Mouse (Mus musculus) heart, adult 18-20 months (tissue): ENCODE results near the gene Ctrb1. TPM values are rescaled to one million over a fixed set of nuclear protein-coding genes. Genes with fewer than 3 reads are reported as not detected.

Source experiments
- DNase-seq, 2 experiments: peaks; one replicate each; pipeline ENCODE4 v3.0.0; 2021 to 2022; ENCODE audit warnings: mixed read lengths in 1 of 2
- long read RNA-seq, 2 experiments: library from polyadenylated mRNA; stranded (forward); transcript quantifications; one replicate each; pipeline ENCODE4 v2.0.0; 2021
- total RNA-seq, 2 experiments: library from RNA; stranded (reverse); gene quantifications; 2 replicates each; pipeline ENCODE4 v1.2.3; 2021

The Ctrb1 gene
- not detected for total RNA-seq
- long read RNA-seq, experiment 1 = 0 reads
- long read RNA-seq, experiment 2 = 0 reads

DNA sequence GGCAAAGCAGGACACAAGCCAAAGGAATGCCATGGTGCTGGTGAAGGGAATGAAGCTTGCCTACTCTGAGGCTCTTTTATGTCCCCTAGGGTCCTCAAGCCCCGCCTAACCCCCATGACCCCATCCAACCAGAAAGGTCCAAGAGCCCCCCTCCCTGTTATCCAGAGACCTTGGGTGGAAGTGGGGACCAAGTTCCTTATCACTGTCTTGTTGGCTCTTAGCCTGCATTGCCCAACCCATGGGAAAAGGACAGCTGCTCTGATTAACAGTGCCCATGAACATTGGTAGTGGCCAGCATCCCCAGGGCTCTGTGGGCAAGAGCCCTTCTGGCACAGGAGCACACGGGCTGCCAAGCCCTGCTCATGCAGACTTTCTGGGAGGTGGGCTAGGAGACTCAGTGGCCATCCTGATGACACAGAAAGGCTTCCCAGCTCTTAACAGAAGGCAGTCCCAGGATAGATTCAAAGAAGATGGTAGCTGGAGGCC, at the start of gene Ctrb1:
TSS of gene Ctrb1 (minus strand) at position 51 of the 486 bp plus-strand sequence.
- DNase-seq = no peak

DNA sequence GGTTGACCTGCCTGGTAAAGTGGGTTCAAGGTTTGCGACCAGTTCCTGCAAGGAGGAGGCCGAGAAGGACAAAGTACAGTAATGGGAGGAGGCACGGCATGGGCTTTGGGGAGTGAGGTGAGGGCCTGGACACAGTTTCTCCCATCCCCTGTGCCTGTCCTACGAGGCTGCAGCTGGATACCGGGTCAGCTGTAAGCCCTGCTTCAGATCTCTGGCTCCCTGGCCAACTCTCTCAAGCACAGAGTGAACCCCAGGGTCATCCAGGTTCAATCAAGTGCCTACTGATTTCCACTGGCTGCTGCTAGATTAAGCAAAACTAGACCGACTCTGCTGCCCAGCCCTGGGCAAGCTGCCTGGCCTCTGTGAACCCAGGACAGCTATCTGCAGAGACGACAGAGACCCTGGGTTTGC, 49.5 kb upstream of the Ctrb1 start:
- DNase-seq = peak in 1 of 2 experiments; percentile 66

DNA sequence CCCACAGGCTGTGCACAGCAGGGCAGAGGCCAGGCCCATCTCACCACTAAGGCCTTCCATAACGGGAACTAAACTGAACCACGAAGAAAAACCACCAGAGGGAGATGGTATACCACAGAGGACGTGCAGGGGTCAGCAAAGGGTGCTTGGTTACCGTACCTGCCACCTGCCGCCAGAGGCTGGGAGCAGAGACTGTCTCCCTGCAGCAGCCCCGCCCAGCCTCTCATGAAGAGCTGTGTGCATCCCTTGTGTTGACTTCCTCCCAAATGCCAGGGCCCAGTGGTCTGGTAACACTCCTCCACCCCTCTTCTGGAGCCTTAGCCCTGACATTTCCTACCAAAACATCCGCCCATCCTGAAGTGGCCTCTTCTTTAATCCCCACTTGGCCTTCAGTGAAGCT, 48.8 kb upstream of the Ctrb1 start:
- DNase-seq = no peak

DNA sequence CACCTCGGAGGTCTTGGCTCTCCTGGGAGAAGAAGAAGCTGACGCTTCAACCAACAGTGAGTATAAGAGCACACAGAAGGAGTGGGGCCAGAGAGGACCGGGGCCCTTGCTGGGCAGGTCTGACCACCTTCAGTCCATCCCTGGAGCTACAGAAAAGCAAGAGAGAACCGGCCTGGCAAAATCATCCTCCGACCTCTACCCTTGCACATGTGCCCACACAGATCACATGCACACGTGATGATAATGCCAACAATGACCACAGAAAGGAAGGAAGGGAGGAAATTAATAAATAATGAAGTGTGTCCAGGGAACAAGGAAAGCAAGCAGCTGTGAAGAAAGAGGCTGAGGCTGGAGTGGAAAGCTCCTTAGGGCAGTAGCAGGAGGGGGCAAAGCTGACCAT, 48.1 kb upstream of the Ctrb1 start:
- DNase-seq = no peak

DNA sequence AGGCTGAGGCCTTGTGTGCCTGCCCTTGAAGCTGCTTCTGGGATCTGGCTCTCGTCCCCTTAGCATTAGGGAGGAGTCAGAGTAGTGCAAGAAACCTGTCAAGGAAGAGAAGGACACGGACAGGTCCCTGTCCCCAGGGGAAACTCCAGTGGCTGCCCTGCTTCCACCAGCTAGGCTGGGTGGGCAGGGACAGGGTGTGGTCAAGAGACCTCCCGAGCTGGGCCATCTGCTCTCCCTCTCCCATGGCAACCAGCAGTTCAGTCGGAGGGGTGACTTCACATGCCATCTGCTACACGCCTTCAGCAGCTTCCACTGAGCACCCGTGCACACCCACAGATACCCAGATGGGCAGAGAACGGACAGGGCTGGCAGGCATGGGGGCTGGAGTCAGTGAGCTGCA, 45.5 kb upstream of the Ctrb1 start:
- DNase-seq = peak in 1 of 2 experiments; percentile 13

DNA sequence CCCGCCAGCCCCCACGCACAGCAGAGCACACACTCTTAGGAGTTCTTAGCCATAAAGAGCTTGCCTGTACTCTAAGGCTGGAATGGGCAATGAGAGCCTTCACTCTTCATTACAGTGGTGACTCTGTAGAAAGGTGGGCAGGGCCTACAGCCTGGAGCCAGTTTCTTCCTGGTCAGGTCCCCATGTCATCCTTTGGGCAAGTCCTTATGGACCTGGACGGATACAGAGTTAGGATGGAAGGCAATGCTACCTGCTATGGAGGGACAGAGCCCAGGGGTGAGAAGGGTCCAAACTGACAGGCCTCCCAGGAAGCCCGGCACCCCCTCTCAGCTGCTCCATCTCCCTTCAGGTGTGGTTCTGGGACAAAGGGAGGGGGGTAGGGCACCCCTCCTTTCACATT, 45.0 kb upstream of the Ctrb1 start:
- no peak for DNase-seq

DNA sequence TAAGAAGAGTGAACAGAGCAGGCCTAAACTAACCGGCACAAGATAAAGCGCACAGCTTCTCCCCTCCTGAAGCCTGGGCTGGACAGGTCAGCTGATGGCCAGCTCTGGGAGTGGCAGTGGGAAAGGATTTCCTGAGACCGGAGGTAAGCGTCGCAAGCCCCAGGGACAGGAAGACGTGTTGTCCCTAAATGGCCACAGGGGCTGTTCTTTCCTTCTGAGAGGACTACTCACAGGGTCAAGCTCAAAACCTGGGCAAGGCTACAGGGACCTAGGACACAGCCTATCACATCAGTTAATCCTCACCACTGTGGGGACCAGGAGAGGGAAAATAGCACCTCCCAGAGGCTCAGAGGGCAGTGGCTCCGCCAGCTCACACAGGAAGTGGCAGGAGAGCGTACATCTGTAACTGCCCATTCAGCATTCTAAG, 44.5 kb upstream of the Ctrb1 start:
- peak; percentile 65 to 87 for DNase-seq

DNA sequence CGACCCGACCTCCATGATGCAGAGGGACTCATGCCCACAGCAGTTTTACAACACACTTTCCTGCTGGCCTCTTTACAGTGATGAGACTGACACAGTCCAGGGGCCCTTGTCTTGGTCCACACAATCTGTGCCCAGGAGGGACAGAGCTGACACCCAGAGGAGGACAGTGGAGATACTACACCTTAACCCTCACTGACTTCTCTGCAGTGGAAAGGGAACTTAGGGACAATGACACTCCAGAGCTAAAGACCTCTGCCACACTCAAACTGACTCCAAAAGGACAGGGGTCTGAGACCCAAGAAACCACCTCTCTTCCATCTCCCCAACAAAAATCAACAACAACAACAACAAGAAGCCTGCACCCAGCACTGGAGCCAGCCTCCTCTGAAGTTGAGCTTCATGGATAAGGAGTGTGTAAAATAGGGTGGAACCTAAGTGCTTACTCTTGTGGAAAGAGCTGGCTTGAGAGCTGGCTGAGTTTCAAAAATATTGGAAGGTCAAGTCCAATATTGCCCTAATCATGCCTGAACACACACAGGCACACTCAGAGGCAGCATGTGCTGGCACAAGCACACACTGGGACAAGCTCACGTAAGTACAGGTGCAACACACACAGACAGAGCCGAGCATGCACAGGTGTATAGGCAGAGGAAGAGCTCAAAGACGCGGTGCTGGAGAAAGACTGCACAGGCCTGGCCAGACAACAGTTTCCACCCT, 43.6 kb upstream of the Ctrb1 start:
- no peak for DNase-seq

DNA sequence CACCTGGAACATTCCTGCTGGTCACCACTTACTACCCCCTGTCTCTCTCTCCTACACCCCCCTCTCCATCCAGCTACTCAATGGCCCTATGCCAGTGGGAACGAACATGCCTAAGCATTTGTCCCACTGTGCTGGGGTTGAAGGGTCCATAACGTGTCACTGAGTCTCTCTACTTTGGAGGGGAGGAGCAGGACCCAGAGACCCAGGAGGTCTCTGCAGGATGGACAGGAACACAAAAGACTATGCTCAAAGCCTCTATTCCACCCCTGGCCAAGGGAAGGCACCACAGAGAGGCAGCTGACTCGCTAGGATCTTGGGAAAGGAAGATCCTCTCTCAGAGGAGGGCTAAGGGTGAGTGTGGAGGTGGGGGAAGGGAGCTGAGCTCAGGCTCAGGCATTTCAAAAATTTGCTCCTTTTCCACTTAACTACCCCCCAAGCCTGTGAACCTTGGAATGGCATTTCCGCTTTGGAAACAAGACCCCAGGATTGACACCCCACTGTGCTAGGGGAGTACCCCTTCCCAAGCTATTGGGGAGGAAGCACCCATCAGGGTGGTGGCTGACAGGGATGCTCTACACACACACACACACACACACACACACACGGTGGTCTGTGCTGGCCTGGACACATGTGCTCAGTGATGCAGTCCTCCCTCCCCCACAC, 42.9 kb upstream of the Ctrb1 start:
- peak in 1 of 2 experiments; percentile 17 for DNase-seq

DNA sequence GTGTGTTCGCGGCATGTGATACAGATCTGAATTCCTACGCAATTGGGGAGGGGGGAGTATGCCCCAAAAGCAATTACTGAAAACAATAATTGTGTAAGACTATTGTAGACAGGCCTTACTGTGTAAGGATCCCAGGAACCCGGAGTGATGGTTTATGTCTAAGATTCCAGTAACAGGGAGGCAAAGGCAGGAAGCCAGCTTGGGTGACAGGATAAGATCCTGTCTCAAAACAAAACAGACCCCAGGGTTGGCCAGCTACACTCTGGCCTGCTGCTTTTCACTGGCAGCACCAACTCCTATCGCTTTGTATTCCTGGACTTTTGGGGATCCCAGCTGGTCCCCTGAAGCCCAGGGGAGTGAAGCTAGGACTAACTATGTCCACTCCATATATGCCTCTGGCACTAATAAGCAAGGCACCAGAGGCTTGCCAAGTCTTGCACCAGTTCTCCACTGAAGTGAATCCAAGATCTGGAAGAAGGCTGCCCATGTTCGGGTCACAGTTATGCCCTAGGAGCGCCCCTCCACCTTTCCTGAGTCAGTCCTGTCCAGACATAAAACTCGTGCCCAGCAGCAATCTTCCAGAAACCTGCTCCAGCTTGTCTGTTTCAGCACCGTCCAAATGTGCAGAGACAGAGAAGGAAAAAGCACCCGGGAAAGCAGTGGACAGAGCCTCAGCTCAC, 41.7 kb upstream of the Ctrb1 start:
- no peak for DNase-seq

DNA sequence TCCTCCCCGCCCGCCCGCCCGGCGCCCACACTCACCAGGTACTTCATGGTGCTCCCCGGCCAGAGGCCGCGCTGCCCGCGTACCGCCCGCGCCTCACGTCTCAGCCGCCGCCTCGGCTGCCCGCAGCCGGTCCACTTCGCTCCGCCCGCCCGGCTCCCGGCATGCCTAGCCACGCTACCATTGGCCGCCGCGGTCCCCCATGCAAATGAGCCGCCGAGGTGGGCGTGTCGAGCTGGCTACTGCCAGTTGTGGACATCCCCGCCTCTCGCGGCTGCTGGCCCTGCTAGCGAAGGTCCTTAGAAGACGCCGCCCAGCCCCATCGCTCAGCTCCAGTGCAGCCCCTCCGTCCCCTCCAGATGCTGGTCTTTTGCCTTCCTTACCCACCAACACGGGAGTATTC, 41.2 kb upstream of the Ctrb1 start:
- peak; percentile 98 to 99 for DNase-seq

DNA sequence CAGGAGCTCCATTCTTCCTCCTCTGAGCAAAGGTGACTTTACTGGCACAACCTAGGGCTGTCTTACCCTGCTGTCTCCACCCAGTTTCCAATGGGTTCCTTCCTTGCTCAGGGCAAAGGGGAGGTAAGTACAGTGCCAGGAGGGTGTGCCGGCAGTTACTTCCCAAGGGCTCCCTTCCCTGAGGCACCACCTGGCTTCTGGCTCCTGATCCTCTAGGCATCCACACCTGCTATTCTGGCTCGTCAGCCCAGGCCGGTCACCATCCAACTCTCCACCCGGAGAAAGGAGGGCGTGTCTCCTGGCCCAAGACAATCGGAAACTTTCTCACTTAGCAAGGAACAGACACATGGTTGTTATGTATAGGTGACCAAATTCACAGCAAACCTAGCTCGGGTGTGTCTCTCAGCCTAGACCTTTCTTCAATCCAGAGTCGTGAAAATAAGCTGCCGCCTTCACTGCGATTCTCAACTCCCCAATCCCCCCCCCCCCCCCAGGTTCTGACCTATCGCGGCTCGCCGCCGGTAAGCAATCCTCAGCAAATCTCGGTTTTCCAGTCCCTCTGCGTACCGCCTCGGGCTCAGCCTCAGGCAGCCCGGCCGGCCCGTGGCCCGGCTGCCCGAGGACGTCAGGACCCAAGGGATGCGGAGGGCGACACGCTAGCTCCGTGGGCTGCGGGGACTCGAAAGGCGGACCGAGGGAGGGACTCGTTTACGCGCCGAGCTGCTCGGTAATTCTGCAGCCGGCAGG, 40.6 kb upstream of the Ctrb1 start:
- peak; percentile 59 to 66 for DNase-seq

DNA sequence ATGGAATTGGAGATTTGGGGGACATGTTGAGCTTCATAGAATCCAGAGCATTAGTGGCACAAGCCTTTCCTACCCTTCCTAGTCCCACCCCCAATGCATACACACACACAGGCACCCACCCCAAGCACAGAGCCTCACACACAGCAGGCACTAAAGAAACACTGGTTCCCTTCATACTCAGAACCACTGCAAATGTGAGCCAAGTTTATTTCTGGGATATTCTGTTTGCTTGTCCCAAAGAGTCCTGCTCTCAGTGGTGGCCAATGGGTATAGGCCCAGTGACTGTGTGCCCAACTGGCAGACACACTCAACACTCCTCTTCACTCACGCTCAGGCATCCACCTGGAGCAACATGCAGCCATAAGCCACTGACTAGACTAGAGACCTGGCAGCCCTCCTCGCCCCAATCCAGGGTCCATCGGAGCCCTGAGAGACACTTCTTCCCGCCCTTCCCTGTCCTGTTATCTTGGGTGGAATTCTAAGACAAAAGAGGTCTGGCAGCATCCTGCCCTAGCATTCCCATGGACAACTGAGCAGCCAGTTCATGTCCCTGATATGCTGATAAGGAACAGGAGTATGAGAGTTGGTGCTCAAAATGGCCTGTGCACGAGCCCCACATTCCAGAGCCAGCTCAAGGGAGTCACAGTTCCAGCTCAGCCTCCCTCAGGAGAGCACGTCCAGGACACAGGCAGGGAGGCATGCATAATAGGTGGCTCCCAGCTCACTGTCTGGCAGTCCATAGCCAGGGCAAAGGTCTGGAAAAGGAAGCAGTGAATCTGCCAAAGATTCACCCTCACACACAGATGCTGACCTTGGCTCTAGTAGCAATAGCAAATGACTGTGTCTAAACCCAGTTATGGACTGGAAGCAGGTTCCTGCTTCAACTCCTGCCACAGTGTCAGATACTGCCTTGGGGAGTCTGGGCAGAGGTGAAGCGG, 38.7 kb upstream of the Ctrb1 start:
- DNase-seq = peak in 1 of 2 experiments; percentile 53

DNA sequence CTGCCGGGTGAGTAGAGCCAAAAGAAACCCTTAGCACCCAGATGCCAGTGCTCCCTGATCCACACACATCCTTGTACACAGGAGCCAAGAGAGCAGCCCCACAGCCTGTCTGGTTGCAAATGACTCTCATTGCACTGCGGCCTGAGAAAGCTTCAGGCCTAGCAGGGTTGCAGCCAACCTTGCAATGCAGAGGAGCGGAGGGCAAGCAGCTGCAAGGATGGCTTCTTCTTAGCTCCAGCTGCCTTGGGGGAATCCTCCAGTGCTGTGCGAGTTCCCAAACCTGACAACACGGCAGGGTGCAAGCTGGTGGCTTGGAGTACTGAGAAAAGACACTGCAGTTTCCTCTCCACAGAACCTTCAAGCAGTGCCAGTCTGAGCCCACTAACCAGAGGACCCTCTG, 37.7 kb upstream of the Ctrb1 start:
- DNase-seq = no peak

DNA sequence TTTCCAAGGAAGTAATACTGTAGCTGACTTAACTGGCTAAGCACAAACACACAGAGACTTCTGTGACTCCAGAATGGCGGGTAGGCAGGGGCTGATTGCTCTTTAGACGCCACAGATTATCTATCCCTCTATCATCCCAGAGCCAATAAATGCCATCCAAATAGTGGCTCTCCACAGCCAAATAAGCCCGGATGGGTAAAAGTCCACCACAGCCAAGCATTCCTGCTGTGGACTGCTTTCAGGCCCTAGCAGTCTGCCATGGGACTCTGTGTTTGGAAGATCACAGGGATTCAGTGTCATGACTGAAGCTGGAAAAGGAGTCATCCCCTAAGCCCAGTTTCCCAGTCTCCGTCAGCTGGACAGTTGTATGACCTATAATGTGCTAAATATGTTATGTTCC, 36.7 kb upstream of the Ctrb1 start:
- no peak for DNase-seq

DNA sequence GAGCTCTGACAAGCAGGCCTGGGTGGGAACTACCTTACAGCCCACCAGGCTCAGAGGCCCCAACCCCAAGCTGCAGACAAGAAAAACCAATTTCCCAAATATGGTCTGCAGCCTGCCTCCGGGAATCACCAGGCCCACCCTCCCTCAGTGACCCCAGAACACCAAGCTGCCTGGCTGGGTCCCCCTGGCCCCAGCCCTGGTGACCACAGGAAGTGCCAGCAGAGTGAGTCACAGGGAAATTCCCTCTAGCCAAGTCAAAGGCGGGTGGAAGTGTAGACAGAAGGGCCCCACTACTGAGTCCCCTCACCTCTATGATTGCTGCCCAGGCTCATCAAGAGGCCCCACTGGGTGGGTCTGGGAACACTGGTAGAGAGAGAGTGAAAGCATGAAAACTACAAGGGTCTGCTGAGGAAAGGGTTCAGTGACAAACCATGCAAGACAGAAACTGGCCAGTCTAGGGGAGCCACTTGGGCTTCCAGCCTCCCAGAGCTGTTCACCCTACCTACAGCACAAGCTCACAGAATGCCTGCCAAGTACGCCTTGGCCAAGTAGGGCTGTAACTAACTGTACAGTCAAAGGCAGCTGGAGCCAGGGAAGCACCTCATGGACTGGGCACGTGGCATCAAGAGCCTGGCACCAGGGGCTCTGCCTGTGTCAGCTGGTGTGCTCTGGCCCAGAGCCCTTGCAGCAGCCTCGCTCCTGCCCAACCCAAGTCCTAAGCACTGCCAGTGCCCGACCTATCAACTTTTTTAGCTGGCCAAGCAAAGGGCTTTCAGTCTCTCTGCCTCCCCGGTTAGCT, 35.5 kb upstream of the Ctrb1 start:
- peak; percentile 86 to 92 for DNase-seq

DNA sequence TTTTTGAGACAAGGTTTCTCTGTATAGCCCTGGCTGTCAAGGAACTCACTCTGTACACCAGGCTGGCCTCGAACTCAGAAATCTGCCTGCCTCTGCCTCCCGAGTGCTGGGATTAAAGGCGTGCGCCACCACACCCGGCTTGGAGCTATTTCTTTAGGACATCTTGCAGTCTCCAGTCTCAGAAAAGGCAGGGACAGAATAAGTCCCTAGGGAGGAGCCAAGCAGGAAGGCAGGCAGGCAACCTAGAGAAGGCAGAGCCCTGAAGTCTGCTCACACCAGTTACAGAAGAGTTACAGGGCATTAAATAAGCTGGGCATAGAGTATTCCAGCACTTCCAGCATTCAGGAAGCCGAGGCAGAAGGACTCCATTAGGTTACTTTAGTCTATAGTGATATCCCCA, 34.5 kb upstream of the Ctrb1 start:
- DNase-seq = no peak

DNA sequence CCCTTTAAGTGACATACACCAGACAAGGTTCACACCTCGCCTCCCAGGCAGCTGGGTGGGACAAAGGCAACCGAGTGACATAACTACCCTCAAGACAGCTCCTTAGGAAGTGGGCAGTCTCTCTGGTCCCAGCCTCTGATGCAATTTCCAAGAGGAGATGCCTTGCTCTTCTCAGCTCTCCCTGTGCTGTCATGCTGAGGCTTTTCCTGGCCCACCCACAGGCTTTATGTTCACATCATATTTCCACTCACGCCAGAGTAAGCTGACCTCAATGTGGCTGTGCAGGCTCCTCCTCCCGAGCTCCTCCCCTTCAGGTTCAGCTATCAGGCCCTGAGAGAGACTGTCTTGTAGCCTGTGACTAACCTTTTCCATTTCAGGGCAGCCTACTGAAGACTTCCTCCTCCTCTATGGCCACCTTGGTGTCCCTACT, 29.3 kb upstream of the Ctrb1 start:
- peak in 1 of 2 experiments; percentile 9 for DNase-seq

DNA sequence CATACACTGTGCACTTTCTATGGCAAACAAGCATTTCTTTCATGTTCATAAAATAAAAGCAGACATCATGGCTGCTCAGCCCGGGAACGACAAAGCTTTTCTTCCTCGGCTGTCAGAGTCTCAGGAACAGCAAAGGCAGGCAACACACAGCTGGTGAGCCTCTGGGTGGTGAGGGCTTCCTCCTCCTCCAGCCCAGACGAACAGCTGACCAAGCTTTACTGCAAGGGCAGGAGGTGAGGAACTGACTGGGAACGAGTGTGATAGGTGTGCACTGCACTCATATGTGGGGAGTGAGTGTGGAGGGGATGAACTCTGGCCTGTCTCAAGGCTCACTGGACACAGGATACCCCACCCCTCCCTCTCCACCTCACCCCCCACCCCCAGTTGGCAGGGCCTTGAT, 28.1 kb upstream of the Ctrb1 start:
- peak in 1 of 2 experiments; percentile 16 for DNase-seq

DNA sequence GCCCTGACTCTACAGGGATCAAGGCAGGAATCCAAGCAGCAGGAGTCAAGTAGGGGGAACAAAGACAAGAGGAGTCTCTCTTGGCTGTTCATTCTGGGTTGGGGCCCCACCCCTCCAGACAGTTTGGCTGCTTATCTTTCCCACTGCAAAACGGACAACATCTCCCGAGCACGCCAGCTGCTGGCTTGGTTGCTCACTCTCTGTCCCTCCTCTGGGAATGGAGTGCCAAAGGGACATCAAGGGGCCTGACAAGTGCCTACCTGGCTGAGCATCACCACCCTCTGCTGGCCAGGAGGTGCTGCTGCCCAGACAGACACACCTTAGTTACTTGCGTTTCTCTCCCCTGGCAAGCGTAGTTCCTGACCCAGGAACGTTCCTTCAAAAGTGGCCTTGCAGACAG, 27.1 kb upstream of the Ctrb1 start:
- peak; percentile 67 to 72 for DNase-seq
